Mouse (Mus musculus) stomach, adult 2 months (tissue): ENCODE data around the gene Rufy3. TPM values are rescaled to one million over a fixed set of nuclear protein-coding genes. Genes with fewer than 3 reads are reported as not detected.

Experiments
- polyA plus RNA-seq: library from polyadenylated mRNA; depleted of rRNA; stranded (reverse); fragments of >200 nt; gene quantifications from 2 replicates; pipeline ENCODE4 v1.2.3, GENCODE M21; 2012; rRNA removed

The Rufy3 gene
- polyA plus RNA-seq, result 2.4 and 3.4 TPM in 2 replicates

DNA sequence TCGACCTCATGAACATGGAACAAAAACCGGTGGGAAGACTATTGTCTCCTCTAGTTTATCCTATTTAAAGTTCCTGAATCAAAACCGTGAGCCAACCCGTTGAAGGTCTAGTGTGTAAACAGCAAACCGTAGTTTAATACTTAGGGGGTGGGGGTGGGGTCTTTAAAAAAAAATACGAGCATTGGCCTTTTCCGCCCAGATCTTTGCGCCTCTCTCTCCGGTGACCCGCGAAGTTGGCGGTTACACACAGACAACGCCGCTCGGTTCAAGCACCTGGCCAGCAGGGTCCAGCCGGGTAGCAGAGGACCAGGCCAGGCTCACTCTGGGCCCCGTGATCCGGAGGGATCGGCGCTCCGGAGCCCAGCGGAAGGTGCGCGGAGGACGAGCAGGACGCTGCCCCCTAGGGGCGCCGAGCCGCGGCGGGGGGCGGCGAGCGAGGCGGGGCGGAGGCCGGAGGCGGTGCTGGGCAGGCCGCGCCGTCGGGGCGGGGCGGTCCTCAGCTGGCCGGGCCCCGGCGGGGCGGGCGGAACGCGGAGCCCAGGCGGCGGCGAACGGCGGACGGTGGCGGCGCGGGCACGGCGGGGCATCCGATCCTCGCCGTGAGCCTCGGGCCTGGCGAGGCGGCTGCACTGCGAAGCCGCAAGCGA is at the start of gene Rufy3:
Rufy3 (plus strand) TSS at position 540 of the 647 bp plus-strand sequence.

DNA sequence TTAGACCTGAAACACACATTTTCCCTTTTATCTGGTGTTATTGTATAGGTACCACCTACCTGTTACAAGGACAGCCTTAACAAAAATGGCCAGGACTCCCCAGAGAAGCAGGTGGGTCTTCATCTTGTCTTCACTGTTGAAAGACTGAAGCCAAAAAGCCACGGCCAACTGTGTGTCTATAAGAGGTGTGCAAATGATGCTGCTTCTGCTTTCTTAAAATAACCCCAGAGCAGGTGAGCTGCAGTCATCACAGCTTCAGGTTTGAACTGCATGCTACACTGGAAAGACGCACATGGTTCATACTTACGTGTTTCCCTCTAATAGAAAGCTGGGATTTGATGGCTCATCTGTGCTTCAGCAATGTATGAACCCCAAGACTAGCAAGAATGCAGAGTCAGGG is 37.2 kb upstream of the Rufy3 start, which contains the start of gene Jchain:
Jchain (minus strand) TSS at position 235 of the 400 bp plus-strand sequence.

DNA sequence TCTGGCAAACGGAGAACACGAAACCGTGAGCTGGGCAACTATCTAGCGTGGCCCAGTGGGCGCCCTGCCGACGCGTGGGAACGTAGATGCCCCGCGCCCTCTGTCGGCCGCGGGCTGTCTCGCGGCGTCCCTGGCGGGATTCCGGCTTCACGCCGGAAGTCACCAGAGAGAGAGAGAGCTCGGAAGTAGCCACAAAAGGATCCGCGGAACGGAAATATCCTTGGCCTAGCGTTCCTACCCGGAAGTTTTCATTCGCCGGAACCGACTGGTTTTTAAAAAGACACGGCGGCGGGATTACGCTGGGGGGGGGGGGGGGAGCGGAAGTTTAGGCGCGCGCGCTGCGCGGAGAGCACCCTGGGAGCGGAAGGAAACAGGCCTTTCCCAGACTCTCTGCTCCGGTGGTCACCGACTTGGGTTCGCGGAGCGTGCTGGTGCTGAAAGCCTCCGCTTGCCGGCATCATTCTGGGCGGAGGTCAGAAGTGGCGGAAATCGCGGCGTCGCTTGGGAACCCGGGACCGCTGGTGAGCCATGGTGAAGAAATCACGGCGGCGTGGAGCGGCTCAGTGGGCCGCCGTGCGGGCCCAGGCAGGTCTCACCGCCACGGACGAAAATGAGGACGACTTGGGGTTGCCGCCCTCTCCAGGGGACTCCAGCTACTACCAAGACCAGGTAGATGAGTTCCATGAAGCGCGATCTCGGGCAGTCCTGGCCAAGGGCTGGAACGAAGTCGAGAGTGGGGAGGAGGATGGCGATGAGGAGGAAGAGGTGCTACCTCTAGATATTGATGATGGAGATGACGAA is 10.6 kb upstream of the Rufy3 start, which contains the start of gene Utp3:
Utp3 (plus strand) TSS at position 377 of the 801 bp plus-strand sequence.

DNA sequence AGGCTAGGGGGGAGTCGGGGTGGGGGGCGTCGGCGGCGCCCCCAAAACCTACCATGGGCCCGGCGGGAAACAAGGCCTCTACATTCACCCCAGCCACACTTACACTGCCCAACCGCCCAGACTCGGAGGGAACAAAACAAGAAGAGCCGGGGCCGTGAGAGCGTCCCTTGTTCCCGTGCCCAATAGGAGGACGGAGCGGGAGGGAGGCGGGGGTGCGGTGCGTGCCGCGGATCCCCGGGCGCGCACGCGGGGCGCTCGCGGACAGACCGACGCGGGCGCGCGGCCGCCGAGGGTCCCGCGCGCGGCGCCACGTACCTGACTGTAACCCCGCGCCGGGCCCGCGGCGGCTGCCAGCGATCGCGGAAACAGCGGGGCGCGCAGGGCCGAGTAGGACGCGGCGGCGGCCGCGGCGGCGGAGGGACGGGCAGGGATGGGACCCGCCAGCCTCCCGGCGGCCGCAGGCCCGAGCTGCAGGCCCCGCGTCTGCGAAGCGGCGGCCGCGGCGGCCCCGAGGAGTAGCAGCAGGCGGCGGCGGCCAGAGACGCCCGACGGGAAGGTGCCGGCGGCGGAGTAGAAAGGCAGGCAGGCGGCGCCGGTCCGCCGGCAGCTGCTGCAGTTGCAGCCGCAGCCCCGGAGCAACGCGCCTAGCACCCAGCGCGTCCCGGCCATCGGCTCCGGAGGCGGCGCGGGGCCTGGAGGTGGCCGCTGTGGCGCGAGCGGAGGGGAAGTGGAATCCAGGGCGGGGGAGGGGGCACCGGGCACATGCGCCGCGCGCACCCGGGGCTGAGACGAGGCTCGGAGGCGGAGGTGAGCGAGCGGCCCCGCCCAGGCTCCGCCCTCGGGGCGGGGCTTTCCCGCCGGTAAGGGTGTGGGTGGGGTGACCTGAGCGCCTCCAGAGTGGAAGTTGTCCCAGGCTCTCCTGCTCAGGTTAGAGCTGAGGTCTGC is 110.9 kb downstream of the Rufy3 start, which contains the start of gene Grsf1:
Grsf1 (minus strand) TSS at position 729 of the 945 bp plus-strand sequence.

Other genes with a start within 250 kb of the Rufy3 start
- gene Prol1, start 247.7 kb upstream of the Rufy3 start, polyA plus RNA-seq, result not detected in 2 replicates
- gene Amtn, start 188.9 kb upstream of the Rufy3 start, polyA plus RNA-seq, result not detected in 2 replicates
- not detected in 2 replicates for gene Ambn, start 109.0 kb upstream of the Rufy3 start, polyA plus RNA-seq
- not detected in 2 replicates for gene Enam, start 77.1 kb upstream of the Rufy3 start, polyA plus RNA-seq
- gene Jchain, start 37.1 kb upstream of the Rufy3 start, polyA plus RNA-seq, result 1.3 and 2.0 TPM in 2 replicates
- gene Utp3, start 10.6 kb upstream of the Rufy3 start, polyA plus RNA-seq, result 1.8 and 2.5 TPM in 2 replicates
- gene Grsf1, start 111.1 kb downstream of the Rufy3 start, polyA plus RNA-seq, result 14.7 and 30.1 TPM in 2 replicates
- gene Mob1b, start 155.8 kb downstream of the Rufy3 start, polyA plus RNA-seq, result 1.6 and 1.7 TPM in 2 replicates
- gene Dck, start 200.0 kb downstream of the Rufy3 start, polyA plus RNA-seq, result 0.75 and 0.97 TPM in 2 replicates